Mouse (Mus musculus) brain, embryonic 14.5 days (tissue): ENCODE measurements at regions not wholly inside any gene's neighbourhood (a gene's known extent, or its start where the extent isn't known, plus 50 kb on each side); places are given as distances from the start of the nearest gene placed in this dataset.
A peak's percentile ranks its signal among the peaks of the same experiment; 100 is the strongest.

ENCODE experiments used
- DNase-seq: peaks from one replicate; pipeline ENCODE4 v3.0.0-alpha.2; 2011; ENCODE audit warnings: low read depth
- CTCF ChIP-seq: fragments of 200-500 bp; IDR thresholded peaks from 2 replicates; pipeline ENCODE4 v1.5.1; 2012; ENCODE audit warnings: inconsistent platforms, mild to moderate bottlenecking, moderate library complexity, borderline replicate concordance; ENCODE audit not compliant: insufficient read depth, insufficient read length; ENCODE audit errors: extremely low read depth
- POLR2A ChIP-seq: fragments of 200-500 bp; IDR thresholded peaks from 2 replicates; pipeline ENCODE4 v1.6.1; 2012; ENCODE audit warnings: mild to moderate bottlenecking, inconsistent platforms, borderline replicate concordance; ENCODE audit not compliant: poor library complexity, insufficient read depth, insufficient read length, severe bottlenecking; ENCODE audit errors: extremely low read depth

- TF ChIP-seq CTCF: no peak
- TF ChIP-seq POLR2A: no peak
- DNase-seq: no peak
Observed at GRCm38 (mm10) chr12:63598905-63599304, 875.6 kb downstream of the Fscb start.

- DNase-seq: peak; percentile 29
- TF ChIP-seq POLR2A: no peak
- no peak for TF ChIP-seq CTCF
Observed at GRCm38 (mm10) chr12:63554672-63555071, 919.8 kb downstream of the Fscb start.

- no peak for TF ChIP-seq CTCF
- TF ChIP-seq POLR2A: no peak
- DNase-seq: no peak
Observed at GRCm38 (mm10) chr12:63552831-63553230, 921.7 kb downstream of the Fscb start.

GRCm38 (mm10) chr12:63534084-63534483, 940.4 kb downstream of the Fscb start:
- TF ChIP-seq POLR2A (no peak), CTCF (no peak)
- DNase-seq: no peak

GRCm38 (mm10) chr12:63503774-63504173, 970.7 kb downstream of the Fscb start:
- DNase-seq: no peak
- TF ChIP-seq POLR2A (no peak), CTCF (no peak)

- no peak for TF ChIP-seq POLR2A
- TF ChIP-seq CTCF: no peak
- peak; percentile 63 for DNase-seq
Observed at GRCm38 (mm10) chr12:63490405-63490804, 984.1 kb downstream of the Fscb start.

GRCm38 (mm10) chr12:63484087-63484486, 990.4 kb downstream of the Fscb start:
- TF ChIP-seq POLR2A (no peak), CTCF (no peak)
- DNase-seq: no peak

- no peak for DNase-seq
- TF ChIP-seq CTCF (no peak), POLR2A (no peak)
Observed at GRCm38 (mm10) chr12:63468936-63469335, 1005.6 kb downstream of the Fscb start.
